Mouse (Mus musculus): ENCODE measurements around the gene Ube2j2. TPM values are rescaled to one million over a fixed set of nuclear protein-coding genes. Genes with fewer than 3 reads are reported as not detected.

The Ube2j2 gene
- total and polyA plus RNA-seq, 3 experiments: 121 to 172 TPM; not detected in 1

- H3K27ac ChIP-seq (ENCODE audit: control insufficient read depth, low read depth, low read length): no peak overlapping the region
- no peak for DNase-seq (ENCODE audit: low read depth, low spot score)
These were observed 40.2 kb downstream of the Ube2j2 start for GRCm38 (mm10) chr4:155983788-155984187.

GRCm38 (mm10) chr4:155991211-155991907 lies 47.7 kb downstream of the Ube2j2 start:
- Histone ChIP-seq H3K9me3 (replicated peaks; ENCODE audit: insufficient read depth, low read length) (no peaks in the 10 kb centered on the region), H3K36me3 (ENCODE audit: control insufficient read depth in 1 of 2, insufficient read depth in 2 of 2, low read length in 2 of 2) (peaks cover 2 to 38% of the 10 kb centered on the region in 2 experiments; a peak in 3 of 4 replicates), H3K9ac (ENCODE audit: control insufficient read depth, low read depth, low read length, poor library complexity, severe bottlenecking) (peak overlapping the region; percentile 92), H3K79me2 (ENCODE audit: control insufficient read depth, insufficient read depth, low read length, poor library complexity) (peaks cover 48% of the 10 kb centered on the region), H3K4me1 (ENCODE audit: control insufficient read depth in 1 of 2, insufficient read depth in 2 of 2, low read length in 2 of 2) (peaks cover 7 to 39% of the 10 kb centered on the region in 2 experiments), H3K27me3 (ENCODE audit: control insufficient read depth in 1 of 2, insufficient read depth in 2 of 2, low read length in 2 of 2) (no peaks in the 10 kb centered on the region), H3K4me3 (ENCODE audit: control insufficient read depth in 1 of 2, insufficient read depth in 1 of 2, low read depth in 2 of 2, low read length in 2 of 2) (peak overlapping the region; percentile 64 to 72), H3K27ac (ENCODE audit: control insufficient read depth, low read depth, low read length) (peak overlapping the region; percentile 86)
- TF ChIP-seq POLR2AphosphoS2 (IDR thresholded peaks at IDR 0.05; ENCODE audit: low read length) (no peak), EP300 (IDR thresholded peaks at IDR 0.05; ENCODE audit: low read depth in 1 of 2, low read length in 2 of 2) (0 out of 4 replicates have a peak, but pooled peaks of 1 of the 2 experiments have one; percentile 18), MYC (IDR thresholded peaks at IDR 0.05; ENCODE audit: low read depth, low read length) (no peak), MXI1 (IDR thresholded peaks at IDR 0.05; ENCODE audit: low read depth, low read length) (peak; percentile 50), ZMIZ1 (IDR thresholded peaks at IDR 0.05; ENCODE audit: low read depth, low read length) (no peak), HCFC1 (IDR thresholded peaks at IDR 0.05; ENCODE audit: low read depth, low read length) (peak; percentile 47), MYB (IDR thresholded peaks at IDR 0.05; ENCODE audit: low read depth, low read length) (no peak), ZKSCAN1 (IDR thresholded peaks at IDR 0.05; ENCODE audit: low read depth, low read length) (no peak), MAZ (IDR thresholded peaks at IDR 0.05; ENCODE audit: low read depth, low read length) (no peak), TBP (IDR thresholded peaks at IDR 0.05; ENCODE audit: low read depth, low read length) (no peak), ZC3H11A (IDR thresholded peaks at IDR 0.05; ENCODE audit: low read depth, low read length) (no peak), NRF1 (IDR thresholded peaks at IDR 0.05; ENCODE audit: insufficient read depth, low read depth, low read length, poor library complexity, severe bottlenecking) (peak; percentile 72), KAT2A (conservative IDR thresholded peaks at IDR 0.05; ENCODE audit: low read depth, low read length) (no peak), NELFE (IDR thresholded peaks at IDR 0.05; ENCODE audit: low read depth, low read length) (0 out of 2 replicates have a peak, but pooled peaks have one; percentile 25), CHD1 (IDR thresholded peaks at IDR 0.05; ENCODE audit: low read depth, low read length) (no peak), ETS1 (IDR thresholded peaks at IDR 0.05; ENCODE audit: low read depth, low read length) (0 out of 2 replicates have a peak, but pooled peaks have one; percentile 18), CTCF (IDR thresholded peaks at IDR 0.05 in 2 of 3, conservative IDR thresholded peaks at IDR 0.05 in 1 of 3; ENCODE audit: control insufficient read depth in 1 of 3, insufficient read depth in 1 of 3, low read depth in 2 of 3, low read length in 3 of 3, poor library complexity in 1 of 3, severe bottlenecking in 1 of 3) (no peak), MAFK (IDR thresholded peaks at IDR 0.05; ENCODE audit: borderline replicate concordance, low read depth, low read length) (no peak), POLR2AphosphoS5 (IDR thresholded peaks at IDR 0.05; ENCODE audit: borderline replicate concordance, low read depth, low read length) (no peak), USF1 (IDR thresholded peaks at IDR 0.05; ENCODE audit: low read depth, low read length) (no peak), E2F4 (IDR thresholded peaks at IDR 0.05; ENCODE audit: borderline replicate concordance, low read depth, low read length) (no peak), TCF12 (IDR thresholded peaks at IDR 0.05; ENCODE audit: low read depth, low read length) (no peak)
- DNase-seq (ENCODE audit: low read depth, low spot score): peak; percentile 73

More at GRCm38 (mm10) chr4:155983788-155984187, 40.2 kb downstream of the Ube2j2 start:
- no peak for TF ChIP-seq BHLHE40 (IDR thresholded peaks at IDR 0.05; ENCODE audit: borderline replicate concordance, low read depth, low read length)
- TF ChIP-seq JUND (IDR thresholded peaks at IDR 0.05; ENCODE audit: low read depth, low read length): no peak
- no peak for TF ChIP-seq POLR2A (IDR thresholded peaks at IDR 0.05; ENCODE audit: control insufficient read depth in 1 of 2, insufficient read depth in 1 of 2, low read depth in 1 of 2, low read length in 2 of 2, poor library complexity in 1 of 2)
- TF ChIP-seq USF2 (IDR thresholded peaks at IDR 0.05; ENCODE audit: borderline replicate concordance in 1 of 2, insufficient read depth in 1 of 2, low read depth in 1 of 2, low read length in 2 of 2): no peak
- no peak for TF ChIP-seq TBP (IDR thresholded peaks at IDR 0.05; ENCODE audit: low read depth, low read length)
- no peak for TF ChIP-seq MAZ (IDR thresholded peaks at IDR 0.05; ENCODE audit: low read depth, low read length)
- TF ChIP-seq KAT2A (conservative IDR thresholded peaks at IDR 0.05; ENCODE audit: low read depth, low read length): no peak
- TF ChIP-seq MYC (IDR thresholded peaks at IDR 0.05; ENCODE audit: low read depth, low read length): no peak
- Histone ChIP-seq H3K36me3 (ENCODE audit: control insufficient read depth in 1 of 2, insufficient read depth in 2 of 2, low read length in 2 of 2) (peaks cover 0 to 4% of the 10 kb centered on the region in 2 experiments; a peak in 2 of 4 replicates), H3K4me3 (ENCODE audit: control insufficient read depth in 1 of 2, insufficient read depth in 1 of 2, low read depth in 2 of 2, low read length in 2 of 2) (no peak overlapping the region), H3K9ac (ENCODE audit: control insufficient read depth, low read depth, low read length, poor library complexity, severe bottlenecking) (no peak overlapping the region), H3K9me3 (replicated peaks; ENCODE audit: insufficient read depth, low read length) (no peaks in the 10 kb centered on the region), H3K79me2 (ENCODE audit: control insufficient read depth, insufficient read depth, low read length, poor library complexity) (no peaks in the 10 kb centered on the region), H3K27me3 (ENCODE audit: control insufficient read depth in 1 of 2, insufficient read depth in 2 of 2, low read length in 2 of 2) (no peaks in the 10 kb centered on the region), H3K4me1 (ENCODE audit: control insufficient read depth in 1 of 2, insufficient read depth in 2 of 2, low read length in 2 of 2) (peaks cover 5 to 8% of the 10 kb centered on the region in 2 experiments; a peak in 3 of 4 replicates)

Measured in MEL (cell line).